In genomic region chr3:37387310-37387709, GRCm38 (mm10) we compare ENCODE assay signal across 28 mouse cellular contexts. TPM values are rescaled to one million over a fixed set of nuclear protein-coding genes. Genes with fewer than 3 reads are reported as not detected.
A peak's percentile ranks its signal among the peaks of the same experiment; 100 is the strongest.
DNase-seq lines count a peak whose midpoint lies in the region; ATAC-seq and TF ChIP-seq lines count a peak whose summit lies in the region.
"Had no signal": no experiment of that assay in that cellular context is flagged by ENCODE, and none has a peak within 500 bp of the region (broad histone marks: within the 10 kb centered on the region; RNA-seq: fewer than 3 reads in every experiment).

No protein-coding gene starts in this region.

- DNase-seq in A20 (ENCODE audit: low read depth, low spot score) (peak; percentile 37), CH12.LX (ENCODE audit: extremely low read depth) (no peak)
- DNase-seq in adrenal gland, adult (ENCODE audit: inconsistent age in 2 of 2, low spot score in 1 of 2) = no peak
- no peak for DNase-seq in retina, postnatal 1 day
- DNase-seq in frontal cortex, adult 2 months (ENCODE audit: extremely low spot score in 1 of 2, low spot score in 1 of 2) = no peak
- DNase-seq: adrenal gland, adult 8-10 months; adrenal gland, postnatal 25 days; cerebellum, adult 18-20 months; cerebellum, adult 9-10 months; cerebellum, postnatal 14 days; forebrain, postnatal 0 days; gastrocnemius, postnatal 10 days; gastrocnemius, postnatal 36 days; heart, adult 18-20 months; heart, postnatal 14 days; heart, postnatal 4 days had no signal

- no peak overlapping the region for H3K4me2 ChIP-seq in CH12.LX (ENCODE audit: insufficient read depth, low read depth, poor library complexity, severe bottlenecking)
- H3K4me2 ChIP-seq: embryonic facial prominence, embryonic 12.5 days; embryonic facial prominence, embryonic 15.5 days; heart, embryonic 13.5 days; hindbrain, embryonic 14.5 days had no signal

- no peaks in the 10 kb centered on the region for H3K79me2 ChIP-seq in CH12.LX (replicated peaks; ENCODE audit: control insufficient read depth, extremely low read depth, insufficient read depth, poor library complexity, severe bottlenecking)

- TF ChIP-seq RAD21 in CH12.LX (IDR thresholded peaks at IDR 0.05; ENCODE audit: low read depth, low read length) = no peak

- in situ Hi-C loops in CH12.LX (cut with MboI; ENCODE audit: low pct_ligation_motif_present, low pct_unique_long_range_greater_than_20kb, low sequenced_read_pairs) = no loop called here

- no peak for TF ChIP-seq POLR2A in CH12.LX (IDR thresholded peaks at IDR 0.05; ENCODE audit: low read depth, low read length)

- peak; percentile 52 for ATAC-seq in granulocyte monocyte progenitor cell, adult 5-6 weeks (replicated peaks; ENCODE audit: poor library complexity, severe bottlenecking)
- ATAC-seq: forebrain, embryonic 14.5 days; forebrain, postnatal 0 days; hindbrain, postnatal 0 days; inflammation-experienced regulatory T-cells, adult 6 months; intestine, embryonic 16.5 days; Patski had no signal

- peaks cover 5% of the 10 kb centered on the region for H3K9me3 ChIP-seq in CH12.LX (replicated peaks; ENCODE audit: low read length)
- H3K9me3 ChIP-seq: embryonic facial prominence, embryonic 12.5 days; embryonic facial prominence, embryonic 15.5 days; G1E; heart, embryonic 10.5 days; heart, embryonic 13.5 days had no signal

- H3K9ac ChIP-seq in CH12.LX (ENCODE audit: insufficient read depth, low read depth) = no peak overlapping the region
- H3K9ac ChIP-seq: embryonic facial prominence, embryonic 12.5 days; embryonic facial prominence, embryonic 15.5 days; forebrain, postnatal 0 days; heart, embryonic 13.5 days; hindbrain, embryonic 14.5 days had no signal

- H3K4me1 ChIP-seq in CH12.LX (ENCODE audit: control insufficient read depth in 1 of 2, insufficient read depth in 2 of 2) = peaks cover 0 to 9% of the 10 kb centered on the region in 2 experiments; a peak in 2 of 4 replicates

- no peaks in the 10 kb centered on the region for H3K27me3 ChIP-seq in CH12.LX (replicated peaks)
- H3K27me3 ChIP-seq: embryonic facial prominence, embryonic 12.5 days; embryonic facial prominence, embryonic 15.5 days; heart, embryonic 13.5 days; Patski had no signal

- no peaks in the 10 kb centered on the region for H3K36me3 ChIP-seq in CH12.LX (replicated peaks in 1 of 2; ENCODE audit: control insufficient read depth in 1 of 2, insufficient read depth in 1 of 2, low read length in 1 of 2)
- H3K36me3 ChIP-seq: embryonic facial prominence, embryonic 12.5 days; embryonic facial prominence, embryonic 15.5 days; G1E; heart, embryonic 10.5 days; heart, embryonic 13.5 days had no signal

- no peak overlapping the region for H3K4me3 ChIP-seq in CH12.LX (replicated peaks in 1 of 3; ENCODE audit: low read depth in 2 of 3, low read length in 2 of 3, poor library complexity in 1 of 3)
- H3K4me3 ChIP-seq: embryonic facial prominence, embryonic 12.5 days; embryonic facial prominence, embryonic 15.5 days; heart, embryonic 10.5 days; heart, embryonic 13.5 days had no signal

- dilution Hi-C loops in CH12.LX (cut with MboI; ENCODE audit: extremely low pct_ligation_motif_present, extremely low pct_unique_long_range_greater_than_20kb, low sequenced_read_pairs) = no loop called here

- no peak overlapping the region for H3K27ac ChIP-seq in CH12.LX (ENCODE audit: insufficient read depth, low read depth)
- H3K27ac ChIP-seq: embryonic facial prominence, embryonic 12.5 days; embryonic facial prominence, embryonic 15.5 days; heart, embryonic 10.5 days; heart, embryonic 13.5 days; hindbrain, embryonic 14.5 days; hindbrain, postnatal 0 days had no signal

- TF ChIP-seq CTCF in CH12.LX (conservative IDR thresholded peaks at IDR 0.05 in 1 of 2, IDR thresholded peaks at IDR 0.05 in 1 of 2; ENCODE audit: low read depth in 2 of 2, low read length in 2 of 2) = no peak

- TF ChIP-seq EP300 in CH12.LX (IDR thresholded peaks at IDR 0.05; ENCODE audit: low read length) = no peak

TF ChIP-seq in CH12.LX, 34 proteins besides CTCF, POLR2A, EP300 and RAD21:
- TF ChIP-seq MAFK (IDR thresholded peaks at IDR 0.05; ENCODE audit: insufficient replicate concordance, low read length) = no peak
- 0 out of 2 replicates have a peak, but pooled peaks have one; percentile 14 for TF ChIP-seq IRF4 (IDR thresholded peaks at IDR 0.05; ENCODE audit: low read depth, low read length)

RNA-seq across cellular contexts. Expression of gene Spata5, which starts 32.4 kb away (rescaled TPM):
- total RNA-seq in CH12.LX (2012; rRNA removed) = 35.0 and 52.0 TPM in 2 replicates
- 49.7 and 66.1 TPM in 2 replicates for total RNA-seq in CH12.LX (2014; rRNA removed)
- 43.8 and 52.9 TPM in 2 replicates for polyA plus RNA-seq in CH12.LX (2012; ENCODE audit: insufficient read length, low read depth)
- total RNA-seq in granulocyte monocyte progenitor cell, adult 5-6 weeks (2014; fragmentation: Nextera tagmentation) = 30.6 and 64.1 TPM in 2 replicates
- total RNA-seq in granulocyte monocyte progenitor cell, adult 5-6 weeks (2017) = 116 and 141 TPM in 2 replicates
- 6.6 and 11.2 TPM in 2 replicates for polyA plus RNA-seq in frontal cortex, adult 2 months (2012; rRNA removed)

RNA-seq across cellular contexts. Expression of gene Nudt6, which starts 32.7 kb away (rescaled TPM):
- 7.7 and 9.4 TPM in 2 replicates for total RNA-seq in CH12.LX (2012; rRNA removed)
- total RNA-seq in CH12.LX (2014; rRNA removed) = 4.8 and 6.0 TPM in 2 replicates
- polyA plus RNA-seq in CH12.LX (2012; ENCODE audit: insufficient read length, low read depth) = 9.0 and 9.6 TPM in 2 replicates
- 17.3 and 19.0 TPM in 2 replicates for total RNA-seq in granulocyte monocyte progenitor cell, adult 5-6 weeks (2014; fragmentation: Nextera tagmentation)
- total RNA-seq in granulocyte monocyte progenitor cell, adult 5-6 weeks (2017) = 13.4 and 27.7 TPM in 2 replicates
- 9.0 and 10.0 TPM in 2 replicates for polyA plus RNA-seq in frontal cortex, adult 2 months (2012; rRNA removed)

RNA-seq across cellular contexts. Expression of gene Fgf2, which starts 39.2 kb away (rescaled TPM):
- total RNA-seq in CH12.LX (2012; rRNA removed) = 0.25 and 0.38 TPM in 2 replicates
- total RNA-seq in CH12.LX (2014; rRNA removed) = not detected in 2 replicates
- polyA plus RNA-seq in CH12.LX (2012; ENCODE audit: insufficient read length, low read depth) = 0.60 and 0.70 TPM in 2 replicates
- total RNA-seq in granulocyte monocyte progenitor cell, adult 5-6 weeks (2014; fragmentation: Nextera tagmentation) = 0.11 TPM in 1 of 2 replicates, not detected in the other
- total RNA-seq in granulocyte monocyte progenitor cell, adult 5-6 weeks (2017) = not detected in 2 replicates
- 3.2 TPM in 2 replicates for polyA plus RNA-seq in frontal cortex, adult 2 months (2012; rRNA removed)
